ENCODE assay signal across 8 mouse cellular contexts in genomic region chr2:38417970-38418369, GRCm38 (mm10).
DNase-seq lines count a peak whose midpoint lies in the region; ATAC-seq and TF ChIP-seq lines count a peak whose summit lies in the region.

No protein-coding gene starts in this region.

- H3K4me3 ChIP-seq in gastrocnemius, adult 2 months: no peak overlapping the region
- H3K4me3 ChIP-seq in limb, embryonic 11.5 days (ENCODE audit: low read depth, low read length): no peak overlapping the region
- H3K4me3 ChIP-seq in stomach, postnatal 0 days (ENCODE audit: low read depth, low read length): no peak overlapping the region

- no peaks in the 10 kb centered on the region for H3K4me1 ChIP-seq in limb, embryonic 11.5 days (ENCODE audit: control insufficient read depth, insufficient read depth, low read length)
- H3K4me1 ChIP-seq in stomach, postnatal 0 days (replicated peaks; ENCODE audit: control insufficient read depth, insufficient read depth): no peaks in the 10 kb centered on the region

- H3K27ac ChIP-seq in gastrocnemius, adult 2 months: no peak overlapping the region
- no peak overlapping the region for H3K27ac ChIP-seq in limb, embryonic 11.5 days (replicated peaks; ENCODE audit: low read depth, low read length)
- H3K27ac ChIP-seq in stomach, postnatal 0 days (replicated peaks): no peak overlapping the region

- 20% methylated on average over 4 of the region's 4 CpGs for WGBS in limb, embryonic 11.5 days
- 16% methylated on average over 4 of the region's 4 CpGs for WGBS in stomach, postnatal 0 days

- no peaks in the 10 kb centered on the region for H3K27me3 ChIP-seq in limb, embryonic 11.5 days (ENCODE audit: control insufficient read depth, insufficient read depth, low read length)
- no peaks in the 10 kb centered on the region for H3K27me3 ChIP-seq in stomach, postnatal 0 days (ENCODE audit: control insufficient read depth, insufficient read depth, low read length)

- no peaks in the 10 kb centered on the region for H3K9me3 ChIP-seq in limb, embryonic 11.5 days (ENCODE audit: control insufficient read depth, low read length)
- H3K9me3 ChIP-seq in stomach, postnatal 0 days (ENCODE audit: control insufficient read depth, low read length): no peaks in the 10 kb centered on the region

- H3K9ac ChIP-seq in limb, embryonic 11.5 days (ENCODE audit: low read length): no peak overlapping the region
- no peak overlapping the region for H3K9ac ChIP-seq in stomach, postnatal 0 days (ENCODE audit: low read length)

- intact Hi-C loops in gastrocnemius, adult 2 months (cut with DNase I): no loop called here
- intact Hi-C loops in gastrocnemius, postnatal 36 days (cut with DNase I): no loop called here

- no peaks in the 10 kb centered on the region for H3K36me3 ChIP-seq in limb, embryonic 11.5 days (ENCODE audit: control insufficient read depth, insufficient read depth, low read length)
- H3K36me3 ChIP-seq in stomach, postnatal 0 days (ENCODE audit: control insufficient read depth, insufficient read depth, low read length): no peaks in the 10 kb centered on the region

- ATAC-seq in limb, embryonic 11.5 days (ENCODE audit: insufficient number of reproducible peaks, low FRiP score, low TSS enrichment, low read depth): no peak
- no peak for ATAC-seq in stomach, postnatal 0 days (ENCODE audit: low FRiP score, low TSS enrichment)
- no peak for ATAC-seq in cerebellum, adult (ENCODE audit: insufficient number of reproducible peaks, low FRiP score, low TSS enrichment)

- TF ChIP-seq EP300 in stomach, postnatal 0 days (optimal IDR thresholded peaks at IDR 0.05): no peak

- TF ChIP-seq CTCF in gastrocnemius, adult 2 months (IDR thresholded peaks at IDR 0.05): no peak
- TF ChIP-seq CTCF in stomach, postnatal 0 days (IDR thresholded peaks at IDR 0.05; ENCODE audit: low read depth): no peak

- DNase-seq in gastrocnemius, adult 2 months: peak; percentile 48
- no peak for DNase-seq in gastrocnemius, postnatal 36 days
- DNase-seq in 416B (ENCODE audit: low read depth): peak; percentile 55
- peak; percentile 31 for DNase-seq in c-Kit-positive CD71-positive TER-119-negative erythroid progenitor cells, embryonic 14.5 days (ENCODE audit: low read depth)
- DNase-seq in limb, embryonic 11.5 days (ENCODE audit: low spot score): peak; percentile 90
- DNase-seq in stomach, postnatal 0 days (ENCODE audit: low spot score): peak; percentile 66
- no peak for DNase-seq in frontal cortex, postnatal 10 days (ENCODE audit: low spot score in 2 of 2)

- H3K4me2 ChIP-seq in limb, embryonic 11.5 days (ENCODE audit: low read depth, severe bottlenecking): no peak overlapping the region
- no peak overlapping the region for H3K4me2 ChIP-seq in stomach, postnatal 0 days (replicated peaks; ENCODE audit: low read depth)

Comparison
In these comparisons a context has a peak if more than half of its experiments do, and no peak if none do; other contexts are left out.
1. DNase-seq: peak in gastrocnemius, adult 2 months (single experiment), 416B (single experiment), c-Kit-positive CD71-positive TER-119-negative erythroid progenitor cells, embryonic 14.5 days (single experiment), limb, embryonic 11.5 days (single experiment) and stomach, postnatal 0 days (single experiment); none in gastrocnemius, postnatal 36 days (0 of 2) and frontal cortex, postnatal 10 days (0 of 2).